Mouse (Mus musculus): Measurements from ENCODE around the gene Mcrip2.

DNA sequence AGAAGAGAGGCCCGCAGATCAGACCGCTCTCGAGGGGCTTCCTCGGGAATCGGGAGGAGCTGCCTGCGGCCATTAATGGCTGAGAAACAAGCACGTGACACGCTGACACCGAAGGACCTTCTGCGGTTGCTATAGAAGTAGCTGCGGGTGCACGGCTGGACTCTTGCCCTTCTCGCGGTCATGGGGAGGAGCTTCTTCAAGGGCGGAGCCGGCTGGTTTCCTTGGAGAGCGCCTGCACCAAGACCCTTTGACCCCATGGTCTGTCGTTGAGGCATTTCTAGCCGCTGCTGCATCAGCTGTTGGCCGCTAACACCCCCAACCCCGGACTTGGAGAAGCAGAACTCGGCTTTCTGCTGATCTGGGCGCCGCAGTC lies 35.3 kb downstream of the Mcrip2 start, which contains the start of gene Stub1:
- TF ChIP-seq POLR2A (IDR thresholded peaks at IDR 0.05; ENCODE audit: low read depth, low read length) (peak; percentile 9; the same call in 1 of the 2 replicates), CTCF (IDR thresholded peaks at IDR 0.05; ENCODE audit: extremely low read depth, insufficient read length, insufficient replicate concordance, low read depth, low read length) (no peak)

Measured in small intestine, adult 2 months (tissue).